Mouse (Mus musculus) testis, adult 2 months (tissue): ENCODE data around the gene Psen2.

ENCODE experiments used
- CTCF ChIP-seq: fragments of 200-500 bp; IDR thresholded peaks from 2 replicates; pipeline ENCODE4 v1.5.1; 2012; ENCODE audit warnings: low read depth, mild to moderate bottlenecking, inconsistent platforms, low read length, moderate library complexity; ENCODE audit not compliant: control insufficient read depth, insufficient read depth, insufficient replicate concordance
- POLR2A ChIP-seq: fragments of 200-500 bp; IDR thresholded peaks from 2 replicates; pipeline ENCODE4 v1.6.1; 2012; ENCODE audit warnings: low read depth, mild to moderate bottlenecking, inconsistent platforms, low read length, moderate library complexity; ENCODE audit not compliant: control insufficient read depth

DNA sequence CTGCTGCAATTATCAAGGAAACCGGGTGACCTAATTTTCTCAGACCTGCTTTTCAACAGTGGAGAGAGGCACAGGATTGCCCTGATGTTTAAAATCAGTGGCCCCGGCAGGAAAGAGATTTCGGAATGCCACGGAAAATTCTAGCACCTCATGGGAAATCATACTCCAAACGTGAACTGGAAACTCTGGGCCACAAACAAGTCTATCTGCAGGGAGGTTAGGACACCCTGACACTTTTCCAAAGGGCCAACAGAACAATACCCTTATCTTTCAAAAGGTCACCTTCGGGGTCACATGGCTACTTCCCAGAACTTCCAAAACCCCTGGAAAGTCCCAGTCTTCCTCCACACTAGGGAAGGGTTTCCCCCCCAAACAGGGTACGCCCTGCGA lies 12.8 kb downstream of the Psen2 start:
- no peak for TF ChIP-seq POLR2A
- no peak for TF ChIP-seq CTCF
